Mouse (Mus musculus): Measurements from ENCODE around the gene Inpp1.

Gene Inpp1

GRCm38 (mm10) chr1:52816910-52817812 is at the start of gene Inpp1:
Gene Inpp1, minus strand, starts transcription at chr1:52817688.
- peak; percentile 86 for DNase-seq

- no peak for DNase-seq
Measured at GRCm38 (mm10) chr1:52866007-52866406, 48.5 kb upstream of the Inpp1 start.

GRCm38 (mm10) chr1:52864220-52864619 is 46.7 kb upstream of the Inpp1 start:
- DNase-seq = no peak

GRCm38 (mm10) chr1:52855904-52856601 is 38.6 kb upstream of the Inpp1 start:
- DNase-seq = no peak

DNA sequence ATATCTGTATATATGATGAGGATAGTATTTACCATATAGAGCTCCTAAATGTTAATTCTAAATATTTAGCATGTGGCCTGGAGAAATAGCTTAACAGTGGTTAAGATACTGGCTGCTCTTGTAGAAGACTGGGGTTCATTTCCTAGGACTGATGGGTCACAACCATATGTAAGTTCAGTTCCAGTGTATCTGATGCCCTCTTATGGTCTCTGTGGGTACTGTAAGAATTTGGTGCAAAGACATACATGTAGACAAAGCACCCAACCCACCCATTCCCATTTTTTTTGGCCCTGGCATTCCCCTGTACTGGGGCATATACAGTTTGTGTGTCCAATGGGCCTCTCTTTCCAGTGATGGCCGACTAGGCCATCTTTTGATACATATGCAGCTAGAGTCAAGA is 36.5 kb upstream of the Inpp1 start:
- DNase-seq = peak; percentile 7

DNA sequence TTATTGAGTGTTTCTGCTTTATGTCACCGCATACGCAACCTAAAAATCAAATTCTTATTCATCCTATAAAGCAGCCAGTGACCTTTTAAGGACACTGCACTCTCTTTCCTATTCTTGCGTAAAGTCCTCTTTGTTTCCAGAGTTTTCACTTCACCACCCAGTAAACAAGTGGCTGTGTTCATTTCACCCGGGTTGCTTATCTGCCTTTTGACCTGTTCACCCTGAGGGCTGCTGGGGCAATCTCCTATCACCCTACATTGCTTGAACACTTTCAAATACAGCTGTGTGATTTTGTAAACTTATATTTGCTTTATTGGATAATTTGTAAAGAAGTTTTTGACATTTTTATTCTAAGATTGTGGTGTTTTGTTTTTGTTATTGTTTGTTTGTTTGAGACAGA is 31.9 kb upstream of the Inpp1 start:
- DNase-seq = no peak

GRCm38 (mm10) chr1:52846556-52846955 is 29.1 kb upstream of the Inpp1 start:
- DNase-seq = no peak

- DNase-seq = peak; percentile 100
Measured at GRCm38 (mm10) chr1:52844782-52845665, 27.5 kb upstream of the Inpp1 start, which contains the start of gene Hibch. Gene Hibch, plus strand, starts transcription at chr1:52844929.

DNA sequence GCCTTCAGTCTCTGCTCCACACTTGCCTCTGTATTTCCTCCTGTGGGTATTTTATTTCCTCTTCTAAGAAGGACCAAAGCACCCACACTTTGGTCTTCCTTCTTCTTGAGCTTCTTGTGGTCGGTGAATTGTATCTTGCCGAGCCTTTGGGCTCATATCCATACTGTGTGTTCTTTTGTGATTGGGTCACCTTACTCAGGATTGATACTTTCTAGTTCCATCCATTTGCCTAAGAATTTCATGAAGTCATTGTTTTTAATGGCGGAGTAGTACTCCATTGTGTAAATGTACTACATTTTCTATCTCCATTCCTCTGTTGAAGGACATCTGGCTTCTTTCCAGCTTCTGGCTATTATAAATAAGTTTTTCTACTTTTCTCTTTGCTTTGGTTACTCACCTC is 26.9 kb upstream of the Inpp1 start:
- DNase-seq = no peak

GRCm38 (mm10) chr1:52839099-52839498 is 21.6 kb upstream of the Inpp1 start:
- DNase-seq = no peak

- DNase-seq = no peak
Measured at GRCm38 (mm10) chr1:52817813-52818147, 292 bp upstream of the Inpp1 start.

- peak; percentile 28 for DNase-seq
Measured at GRCm38 (mm10) chr1:52816232-52816891, 1.1 kb downstream of the Inpp1 start.

GRCm38 (mm10) chr1:52808456-52808855 is 9.0 kb downstream of the Inpp1 start:
- DNase-seq = no peak

GRCm38 (mm10) chr1:52805041-52805440 is 12.4 kb downstream of the Inpp1 start:
- no peak for DNase-seq

DNA sequence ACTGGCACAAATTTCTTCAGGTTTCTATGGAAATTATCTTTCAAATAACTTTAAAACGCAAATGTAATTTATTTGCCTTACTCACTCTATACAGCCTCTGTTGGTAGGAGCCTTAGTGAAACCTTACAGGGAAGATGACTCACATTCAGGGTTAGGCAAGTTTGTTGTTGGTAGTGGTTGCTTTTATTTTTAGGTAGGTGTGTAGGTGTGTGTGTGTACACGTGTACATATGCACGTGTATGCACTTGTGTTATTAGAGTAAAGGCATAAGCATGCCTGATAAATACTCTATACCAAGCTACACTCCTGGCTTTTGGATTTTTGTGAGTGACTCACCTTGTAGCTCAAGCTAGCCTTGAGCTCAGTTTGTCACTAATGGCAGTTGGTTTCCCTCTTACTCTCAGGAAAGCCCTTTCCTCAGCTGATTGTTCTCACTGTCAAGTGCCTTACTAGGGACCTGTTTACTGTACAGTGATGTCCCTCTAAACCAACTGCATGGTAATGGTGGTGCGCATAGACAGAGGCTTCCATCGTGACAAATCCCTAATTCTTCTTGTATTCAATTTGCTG is 15.0 kb downstream of the Inpp1 start:
- no peak for DNase-seq

DNA sequence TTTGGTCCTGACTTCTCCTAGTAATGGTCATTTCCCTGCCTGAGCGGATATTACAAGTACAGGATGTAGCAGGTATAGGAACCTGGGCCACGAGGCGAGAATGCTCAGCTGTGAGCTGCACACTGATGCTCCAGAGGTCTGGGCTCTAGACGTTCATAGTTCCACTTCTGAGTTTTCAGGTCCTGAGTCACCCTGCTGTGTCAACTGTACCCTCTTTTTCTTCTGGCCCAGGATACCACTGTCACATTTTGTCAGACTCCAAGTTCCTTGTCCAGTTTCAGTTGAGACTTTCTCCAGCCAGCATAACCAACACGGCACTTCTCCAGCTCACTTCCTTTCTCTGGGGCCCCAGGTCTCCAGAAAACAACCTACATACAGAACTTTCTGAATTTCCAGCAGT is 15.8 kb downstream of the Inpp1 start:
- DNase-seq = no peak

- DNase-seq = no peak
Measured at GRCm38 (mm10) chr1:52800340-52800740, 17.1 kb downstream of the Inpp1 start.

GRCm38 (mm10) chr1:52799772-52800171 is 17.7 kb downstream of the Inpp1 start:
- DNase-seq = no peak

DNA sequence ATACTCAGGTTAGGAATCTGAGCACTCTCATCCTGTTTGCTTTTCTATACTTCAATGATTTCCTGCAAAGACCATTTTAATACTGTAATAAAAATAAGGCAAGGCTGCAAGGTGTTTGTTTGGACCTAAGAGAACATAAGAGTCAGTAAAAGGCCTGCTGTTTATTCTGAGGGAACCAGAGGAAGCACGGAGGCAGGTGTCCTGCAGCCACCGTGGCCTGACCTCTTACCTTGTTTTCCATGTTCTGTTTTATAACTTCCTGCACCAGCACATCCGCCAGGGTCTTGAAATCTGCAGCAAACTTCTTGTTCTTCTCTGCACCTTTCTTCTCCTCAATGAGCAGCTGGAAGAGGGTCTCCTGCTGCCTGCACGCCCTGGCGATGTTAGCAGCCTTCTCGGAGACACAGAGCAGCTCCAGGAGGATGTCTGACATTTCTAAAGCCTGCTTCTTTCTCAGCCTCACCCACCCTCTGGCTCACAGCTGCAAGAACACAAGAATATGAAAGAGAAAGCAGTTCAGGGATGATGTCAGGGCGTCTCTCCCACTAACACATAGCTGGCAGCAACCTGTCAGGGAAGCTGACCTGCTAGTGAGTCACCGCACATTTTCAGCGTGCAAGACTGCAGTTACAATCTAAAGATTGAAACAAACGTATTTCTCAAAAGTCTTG is 18.3 kb downstream of the Inpp1 start:
- DNase-seq = no peak

DNA sequence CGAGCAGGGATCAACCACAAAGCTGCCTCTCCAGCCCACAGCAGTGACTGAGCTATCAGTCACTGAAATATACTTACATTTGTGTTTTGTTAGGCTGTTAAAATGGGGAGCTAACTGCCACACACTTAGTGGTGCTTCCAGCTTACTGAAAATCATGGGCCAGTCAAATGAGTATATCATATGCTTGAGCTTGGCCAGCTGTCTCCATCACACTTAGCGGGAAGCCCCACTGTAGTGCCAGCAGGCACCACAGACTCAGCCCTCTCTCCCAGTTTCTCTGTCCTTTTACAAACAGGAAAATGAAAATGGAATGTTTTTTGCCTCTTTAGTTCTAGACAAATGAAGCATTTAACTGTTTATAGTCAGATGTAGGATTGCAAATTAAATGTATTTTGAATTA is 21.6 kb downstream of the Inpp1 start:
- no peak for DNase-seq

DNA sequence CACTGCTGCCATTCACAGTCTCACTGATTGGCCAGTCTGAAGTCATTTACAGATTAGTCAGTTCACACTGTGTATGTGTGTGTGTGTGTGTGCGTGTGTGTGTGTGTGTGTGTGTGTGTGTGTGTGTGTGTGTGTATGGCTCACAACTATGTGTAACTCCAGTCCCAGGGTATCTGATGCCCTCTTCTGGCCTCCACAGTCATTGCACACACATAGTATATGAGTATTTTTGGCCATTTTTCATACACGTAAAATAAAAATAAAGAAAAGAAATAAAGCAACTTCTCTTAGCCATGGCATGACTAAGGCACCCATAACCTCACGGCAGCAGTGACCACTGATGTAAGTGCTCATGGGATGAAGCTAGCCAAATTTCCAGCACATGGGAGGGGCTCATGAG is 23.8 kb downstream of the Inpp1 start:
- DNase-seq = no peak

DNA sequence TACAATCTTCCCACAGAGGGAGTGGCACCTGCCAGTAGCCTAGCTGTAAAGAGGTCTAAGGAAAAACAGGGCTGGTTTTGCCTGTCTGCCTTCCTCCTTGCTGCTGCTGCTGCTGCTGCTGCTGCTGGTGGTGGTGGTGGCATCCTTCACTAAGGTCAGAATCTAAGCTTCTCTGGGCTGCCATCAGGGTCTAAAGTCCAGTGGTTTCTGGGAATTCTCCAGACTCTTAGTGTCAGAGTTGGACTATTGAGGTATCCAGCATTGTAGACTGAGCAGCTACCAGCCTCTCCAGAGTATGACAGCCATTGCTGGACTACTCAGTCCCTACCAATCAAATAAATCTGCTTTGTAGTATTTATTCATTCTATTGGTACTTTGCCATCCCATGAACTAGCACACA is 24.8 kb downstream of the Inpp1 start:
- DNase-seq = no peak

Measured in kidney, postnatal 10 days (tissue).